Mouse (Mus musculus): ENCODE data around the gene Pde6h. TPM values are rescaled to one million over a fixed set of nuclear protein-coding genes. Genes with fewer than 3 reads are reported as not detected.
A peak's percentile ranks its signal among the peaks of the same experiment; 100 is the strongest.
"Not testable (repeated sequence)": the region's sequence is repeated elsewhere in the genome, so short reads cannot be mapped to it uniquely, and the experiment has no call there.

The Pde6h gene
- polyA plus RNA-seq (2016; fragmentation: Nextera tagmentation; extraction: Ambion mirVana): not detected in 2 replicates

DNA sequence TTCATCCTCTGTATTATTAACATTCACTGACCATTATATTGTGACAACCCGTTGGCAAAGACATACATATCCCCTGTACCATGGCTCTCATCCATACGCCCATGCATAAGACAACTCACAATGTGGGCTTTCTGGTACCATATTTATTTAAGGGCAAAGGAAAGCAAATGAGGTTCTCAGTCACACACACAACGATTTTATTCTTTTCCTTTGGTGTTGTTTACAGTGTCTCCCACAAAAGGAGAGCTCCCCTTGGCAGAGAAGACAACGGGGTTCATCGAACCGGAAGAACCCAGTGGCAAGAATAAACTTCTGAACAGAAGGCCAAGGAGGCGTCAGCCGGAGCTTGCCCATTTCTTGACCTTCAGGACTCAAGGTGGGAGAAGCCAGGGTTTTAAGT lies at the start of gene Pde6h:
TSS of gene Pde6h (plus strand) at position 301 of the 400 bp plus-strand sequence.
- Histone ChIP-seq H3K4me3 (no peak within 1 kb of the TSS), H3K4me1 (peaks cover 5% of the 10 kb centered on the region; the same call in 1 of the 2 replicates), H3K9me3 (no peaks in the 10 kb centered on the region), H3K27me3 (replicated peaks; ENCODE audit: low read depth, poor library complexity, severe bottlenecking) (no peaks in the 10 kb centered on the region), H3K36me3 (replicated peaks) (no peaks in the 10 kb centered on the region), H3K27ac (replicated peaks) (no peak within 1 kb of the TSS)
- no peak for DNase-seq (ENCODE audit: low spot score)
- whole genome bisulfite sequencing: 94% methylated on average over 8 of the region's 8 CpGs

DNA sequence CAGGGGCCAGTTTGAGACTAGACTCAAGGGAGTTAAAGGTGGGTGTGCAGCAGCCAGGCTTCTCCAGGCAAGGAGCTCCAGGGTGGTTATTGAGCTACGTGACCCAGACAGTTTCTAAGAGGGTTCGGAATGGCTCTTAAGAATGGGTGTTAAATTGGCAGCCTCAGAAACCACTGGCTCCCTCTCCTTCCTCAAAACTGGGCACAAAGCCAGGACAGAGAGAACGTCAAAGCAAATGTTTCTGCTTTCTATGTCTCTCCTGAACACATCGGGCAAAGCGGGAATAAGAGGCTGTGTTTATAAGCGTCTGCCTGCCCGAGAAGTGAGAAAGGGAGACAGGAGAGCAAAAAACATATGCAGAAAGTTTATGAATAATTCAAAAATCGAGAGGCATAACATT lies 49.0 kb upstream of the Pde6h start:
- no peak overlapping the region for H3K27ac ChIP-seq (replicated peaks)
- 82% methylated on average over 8 of the region's 8 CpGs for WGBS

DNA sequence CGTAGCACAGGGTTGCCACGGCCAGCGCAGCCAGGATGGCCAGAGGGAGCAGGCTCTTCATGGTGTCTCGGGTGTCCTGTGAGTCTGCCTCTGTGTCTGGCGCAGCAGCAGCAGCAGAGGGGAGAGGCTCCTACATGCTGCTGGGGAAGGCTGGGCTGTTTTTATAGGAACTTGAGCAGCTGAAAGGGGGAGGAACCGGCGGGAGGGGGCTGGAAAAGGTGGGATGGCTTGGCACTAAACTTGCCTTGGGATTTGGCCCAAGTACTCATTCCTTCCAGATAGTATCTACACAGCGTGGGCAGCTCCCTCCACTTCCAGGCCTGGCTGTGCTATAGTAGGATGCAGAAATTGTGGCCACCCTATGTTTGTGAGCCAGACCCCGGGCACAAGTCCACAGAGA lies 48.0 kb upstream of the Pde6h start, which contains the start of gene Mgp:
TSS of gene Mgp (minus strand) at position 154 of the 400 bp plus-strand sequence.
- Histone ChIP-seq H3K27ac (replicated peaks) (peak within 1 kb of the TSS; percentile 51), H3K4me3 (0 out of 2 replicates have a peak within 1 kb of the TSS, but pooled peaks have one; percentile 30), H3K9me3 (no peaks in the 10 kb centered on the region), H3K4me1 (peaks cover 7% of the 10 kb centered on the region), H3K27me3 (replicated peaks; ENCODE audit: low read depth, poor library complexity, severe bottlenecking) (no peaks in the 10 kb centered on the region), H3K36me3 (replicated peaks) (no peaks in the 10 kb centered on the region)
- WGBS: 35% methylated on average over 9 of the region's 9 CpGs
- peak; percentile 55 for DNase-seq (ENCODE audit: low spot score)

More for the DNA sequence above, 49.0 kb upstream of the Pde6h start:
- Histone ChIP-seq H3K9me3 (no peaks in the 10 kb centered on the region), H3K36me3 (replicated peaks) (no peaks in the 10 kb centered on the region), H3K4me3 (no peak overlapping the region), H3K27me3 (replicated peaks; ENCODE audit: low read depth, poor library complexity, severe bottlenecking) (no peaks in the 10 kb centered on the region), H3K4me1 (peaks cover 7% of the 10 kb centered on the region)
- DNase-seq (ENCODE audit: low spot score): no peak

DNA sequence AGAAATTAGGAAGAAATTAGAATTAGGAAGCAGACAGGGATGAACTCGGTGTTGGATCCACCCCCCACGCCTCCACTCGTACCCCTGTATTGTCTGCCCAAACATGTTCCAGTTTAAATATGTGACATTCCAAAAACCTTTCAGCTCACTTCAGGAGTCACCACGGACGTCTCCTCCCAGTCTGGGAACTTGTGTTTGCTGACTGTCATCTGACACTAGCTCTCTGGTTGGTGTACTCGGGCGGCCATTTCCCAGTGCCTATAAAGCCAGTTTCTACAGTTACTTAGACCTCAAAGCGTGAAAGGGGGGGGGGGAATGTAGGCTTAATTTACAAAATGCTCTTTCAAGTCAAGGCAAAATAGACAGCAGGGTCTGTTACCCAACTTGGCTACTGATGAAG lies 42.0 kb upstream of the Pde6h start:
- WGBS: 62% methylated on average over 8 of the region's 8 CpGs
- peak; percentile 18 for DNase-seq (ENCODE audit: low spot score)
- Histone ChIP-seq H3K4me3 (no peak overlapping the region), H3K27me3 (replicated peaks; ENCODE audit: low read depth, poor library complexity, severe bottlenecking) (no peaks in the 10 kb centered on the region), H3K36me3 (replicated peaks) (no peaks in the 10 kb centered on the region), H3K9me3 (no peaks in the 10 kb centered on the region), H3K4me1 (peaks cover 9% of the 10 kb centered on the region; the same call in 1 of the 2 replicates), H3K27ac (replicated peaks) (no peak overlapping the region)

DNA sequence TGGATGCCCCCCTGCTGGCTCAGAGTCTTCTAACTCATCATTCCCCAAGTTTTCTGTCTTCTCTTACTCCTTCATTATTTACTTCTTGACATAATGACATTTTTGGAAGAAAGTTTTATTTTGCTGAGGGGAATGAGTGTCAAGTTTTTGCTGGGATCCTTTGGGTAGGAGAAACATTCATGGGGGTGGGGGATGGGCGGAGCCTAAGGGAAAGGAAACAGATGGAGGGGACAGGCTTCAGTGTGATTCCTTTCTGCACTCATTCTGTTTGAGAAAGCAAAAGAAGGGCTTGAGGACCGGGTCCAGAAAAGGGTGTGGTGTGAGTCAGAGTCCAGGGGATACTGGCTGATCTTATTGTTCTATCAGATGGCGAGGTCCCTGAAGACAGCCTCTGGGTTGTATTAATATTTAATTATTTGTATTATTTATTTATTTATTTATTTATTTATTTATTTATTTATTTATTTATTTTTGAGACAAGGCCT lies 40.2 kb upstream of the Pde6h start:
- H3K36me3 ChIP-seq (replicated peaks): no peaks in the 10 kb centered on the region
- DNase-seq (ENCODE audit: low spot score): no peak
- no peak overlapping the region for H3K4me3 ChIP-seq
- WGBS: 85% methylated on average over 3 of the region's 3 CpGs
- no peak overlapping the region for H3K27ac ChIP-seq (replicated peaks)
- peaks cover 9% of the 10 kb centered on the region; the same call in 1 of the 2 replicates for H3K4me1 ChIP-seq
- no peaks in the 10 kb centered on the region for H3K27me3 ChIP-seq (replicated peaks; ENCODE audit: low read depth, poor library complexity, severe bottlenecking)
- no peaks in the 10 kb centered on the region for H3K9me3 ChIP-seq

DNA sequence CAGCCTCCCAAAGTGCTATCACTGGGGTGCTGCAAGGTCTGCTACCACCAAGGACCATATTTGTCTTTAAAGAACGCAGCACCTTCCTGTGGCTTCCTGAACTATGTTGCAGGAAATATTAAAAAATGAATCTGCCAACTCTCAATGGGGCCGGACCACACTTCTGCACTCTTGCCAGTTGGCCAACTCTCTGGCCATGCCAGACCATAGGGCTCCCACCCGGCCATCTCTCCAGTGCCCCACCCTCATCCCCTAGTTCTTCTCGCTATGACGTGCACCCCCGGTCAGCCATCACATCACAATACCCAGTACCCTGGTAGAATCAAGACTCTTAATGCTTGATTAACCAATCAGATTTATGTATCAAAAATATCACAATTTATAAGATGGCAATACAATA lies 39.7 kb upstream of the Pde6h start:
- Histone ChIP-seq H3K27ac (replicated peaks) (no peak overlapping the region), H3K4me3 (no peak overlapping the region), H3K27me3 (replicated peaks; ENCODE audit: low read depth, poor library complexity, severe bottlenecking) (no peaks in the 10 kb centered on the region), H3K9me3 (no peaks in the 10 kb centered on the region), H3K4me1 (peaks cover 9% of the 10 kb centered on the region; the same call in 1 of the 2 replicates), H3K36me3 (replicated peaks) (no peaks in the 10 kb centered on the region)
- WGBS: 90% methylated on average over 6 of the region's 6 CpGs
- DNase-seq (ENCODE audit: low spot score): no peak

DNA sequence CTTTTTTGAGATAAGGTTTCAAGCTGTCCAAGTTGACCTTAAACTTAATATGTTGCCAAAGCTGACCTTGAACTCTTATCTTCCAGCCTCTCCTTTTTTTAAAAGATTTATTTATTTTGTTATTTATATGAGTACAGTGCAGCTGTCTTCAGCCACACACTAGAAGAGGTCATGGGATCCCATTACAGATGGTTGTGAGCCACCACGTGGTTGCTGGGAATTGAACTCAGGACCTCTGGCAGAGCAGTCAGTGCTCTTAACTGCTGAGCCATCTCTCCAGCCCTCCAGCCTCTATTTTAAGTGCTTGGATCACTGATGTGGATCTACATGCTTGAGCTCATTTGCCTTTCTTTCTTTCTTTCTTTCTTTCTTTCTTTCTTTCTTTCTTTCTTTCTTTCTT lies 38.9 kb upstream of the Pde6h start:
- 54% methylated on average over 1 of the region's 1 CpGs for WGBS
- not testable (repeated sequence) for DNase-seq (ENCODE audit: low spot score); H3K9me3 ChIP-seq

DNA sequence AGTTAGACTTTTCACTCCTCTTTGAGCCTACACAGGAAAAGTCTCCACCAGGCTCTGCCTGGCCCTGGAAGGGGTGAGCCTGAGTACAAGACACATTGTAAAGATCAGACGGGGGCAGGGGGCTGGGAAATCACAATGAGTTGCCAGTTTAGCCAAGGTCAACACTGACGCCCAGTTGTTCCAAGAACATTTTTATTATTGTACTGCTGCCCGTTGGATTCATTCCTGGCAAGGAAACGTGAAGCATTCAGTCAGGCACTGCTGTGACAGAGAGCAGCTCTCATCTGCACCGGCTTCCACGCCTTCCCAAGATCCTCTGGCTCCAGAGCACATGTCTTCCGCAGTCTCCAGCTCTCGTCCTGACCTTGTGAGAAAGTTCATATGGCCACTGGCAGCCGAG lies 35.8 kb upstream of the Pde6h start:
- no peaks in the 10 kb centered on the region for H3K4me1 ChIP-seq
- 79% methylated on average over 9 of the region's 9 CpGs for WGBS

More for the DNA sequence above, 38.9 kb upstream of the Pde6h start:
- H3K4me1 ChIP-seq; H3K4me3 ChIP-seq; H3K27ac ChIP-seq (replicated peaks); H3K36me3 ChIP-seq (replicated peaks); H3K27me3 ChIP-seq (replicated peaks; ENCODE audit: low read depth, poor library complexity, severe bottlenecking): not testable (repeated sequence)

DNA sequence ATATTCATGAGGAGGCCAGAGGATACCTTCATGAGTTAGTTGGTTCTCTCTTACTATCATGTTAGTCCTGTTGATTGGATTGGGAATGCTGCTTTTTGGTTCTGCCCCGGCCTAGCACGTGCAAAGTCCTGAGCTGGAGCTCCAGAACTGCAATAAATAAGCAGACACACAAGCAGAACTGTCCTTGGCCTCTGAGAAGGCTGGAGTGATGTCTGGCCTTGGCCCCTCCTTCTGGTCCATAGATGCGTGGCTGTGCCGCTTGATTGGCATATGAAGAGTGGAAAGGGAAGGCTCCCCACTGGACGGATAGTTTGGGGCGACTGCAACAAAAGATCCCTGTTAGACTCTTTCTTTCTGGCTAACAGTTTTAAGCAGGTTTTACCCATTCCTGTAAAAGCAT lies 34.6 kb upstream of the Pde6h start:
- no peaks in the 10 kb centered on the region for H3K4me1 ChIP-seq
- WGBS: 89% methylated on average over 6 of the region's 6 CpGs
- H3K4me3 ChIP-seq: no peak overlapping the region
- H3K27me3 ChIP-seq (replicated peaks; ENCODE audit: low read depth, poor library complexity, severe bottlenecking): no peaks in the 10 kb centered on the region
- no peak overlapping the region for H3K27ac ChIP-seq (replicated peaks)
- H3K36me3 ChIP-seq (replicated peaks): no peaks in the 10 kb centered on the region
- DNase-seq (ENCODE audit: low spot score): no peak
- H3K9me3 ChIP-seq: no peaks in the 10 kb centered on the region

More for the DNA sequence above, 35.8 kb upstream of the Pde6h start:
- no peak for DNase-seq (ENCODE audit: low spot score)
- Histone ChIP-seq H3K27me3 (replicated peaks; ENCODE audit: low read depth, poor library complexity, severe bottlenecking) (no peaks in the 10 kb centered on the region), H3K9me3 (no peaks in the 10 kb centered on the region), H3K27ac (replicated peaks) (no peak overlapping the region), H3K36me3 (replicated peaks) (no peaks in the 10 kb centered on the region), H3K4me3 (no peak overlapping the region)

DNA sequence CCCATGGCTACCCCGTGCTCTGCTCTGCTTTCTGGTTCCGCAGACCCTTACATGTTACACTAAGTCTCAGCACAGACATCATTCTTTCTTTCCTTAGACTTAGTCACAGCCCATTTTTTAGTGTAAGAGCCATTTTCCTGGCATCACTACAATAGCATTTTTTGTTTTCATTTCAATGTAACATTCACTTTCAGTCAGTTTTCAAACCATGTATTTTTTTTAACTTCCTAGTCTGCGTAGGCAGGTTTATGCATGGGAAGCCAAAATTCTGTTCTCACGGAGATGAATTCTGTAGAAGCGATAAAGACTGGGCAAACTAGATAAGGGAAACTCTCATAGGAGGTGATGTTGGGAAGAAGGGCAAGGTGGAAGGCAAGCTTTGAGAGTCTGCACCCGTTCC lies 34.1 kb upstream of the Pde6h start:
- WGBS: 92% methylated on average over 6 of the region's 6 CpGs

DNA sequence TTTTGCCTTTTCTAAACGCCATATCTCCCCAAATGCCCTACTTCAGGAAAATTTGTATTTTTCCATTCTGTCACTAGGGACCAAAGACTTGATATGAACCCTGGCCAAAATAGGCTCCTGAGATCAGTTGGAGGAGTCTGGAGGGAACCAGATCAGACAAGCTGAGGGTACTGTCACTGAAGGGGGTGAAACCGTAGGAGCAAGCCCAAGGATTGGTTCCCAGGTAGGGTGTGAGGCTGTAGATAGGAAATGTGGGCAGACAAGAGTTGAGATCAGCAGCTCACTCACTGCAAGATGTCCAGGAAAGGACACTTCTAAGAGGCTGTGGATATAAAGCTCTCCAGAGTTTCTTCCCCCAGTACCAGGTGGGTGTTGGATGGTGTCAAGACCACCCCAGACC lies 31.6 kb upstream of the Pde6h start:
- Histone ChIP-seq H3K27me3 (replicated peaks; ENCODE audit: low read depth, poor library complexity, severe bottlenecking) (no peaks in the 10 kb centered on the region), H3K4me1 (peaks cover 4% of the 10 kb centered on the region; the same call in 1 of the 2 replicates), H3K9me3 (no peaks in the 10 kb centered on the region), H3K36me3 (replicated peaks) (no peaks in the 10 kb centered on the region), H3K27ac (replicated peaks) (no peak overlapping the region), H3K4me3 (no peak overlapping the region)
- WGBS: 88% methylated on average over 2 of the region's 2 CpGs
- no peak for DNase-seq (ENCODE audit: low spot score)

More for the DNA sequence above, 34.1 kb upstream of the Pde6h start:
- no peak for DNase-seq (ENCODE audit: low spot score)
- H3K36me3 ChIP-seq (replicated peaks): no peaks in the 10 kb centered on the region
- H3K27ac ChIP-seq (replicated peaks): no peak overlapping the region
- no peak overlapping the region for H3K4me3 ChIP-seq
- H3K4me1 ChIP-seq: peaks cover 2% of the 10 kb centered on the region; the same call in 1 of the 2 replicates
- H3K27me3 ChIP-seq (replicated peaks; ENCODE audit: low read depth, poor library complexity, severe bottlenecking): no peaks in the 10 kb centered on the region
- no peaks in the 10 kb centered on the region for H3K9me3 ChIP-seq

DNA sequence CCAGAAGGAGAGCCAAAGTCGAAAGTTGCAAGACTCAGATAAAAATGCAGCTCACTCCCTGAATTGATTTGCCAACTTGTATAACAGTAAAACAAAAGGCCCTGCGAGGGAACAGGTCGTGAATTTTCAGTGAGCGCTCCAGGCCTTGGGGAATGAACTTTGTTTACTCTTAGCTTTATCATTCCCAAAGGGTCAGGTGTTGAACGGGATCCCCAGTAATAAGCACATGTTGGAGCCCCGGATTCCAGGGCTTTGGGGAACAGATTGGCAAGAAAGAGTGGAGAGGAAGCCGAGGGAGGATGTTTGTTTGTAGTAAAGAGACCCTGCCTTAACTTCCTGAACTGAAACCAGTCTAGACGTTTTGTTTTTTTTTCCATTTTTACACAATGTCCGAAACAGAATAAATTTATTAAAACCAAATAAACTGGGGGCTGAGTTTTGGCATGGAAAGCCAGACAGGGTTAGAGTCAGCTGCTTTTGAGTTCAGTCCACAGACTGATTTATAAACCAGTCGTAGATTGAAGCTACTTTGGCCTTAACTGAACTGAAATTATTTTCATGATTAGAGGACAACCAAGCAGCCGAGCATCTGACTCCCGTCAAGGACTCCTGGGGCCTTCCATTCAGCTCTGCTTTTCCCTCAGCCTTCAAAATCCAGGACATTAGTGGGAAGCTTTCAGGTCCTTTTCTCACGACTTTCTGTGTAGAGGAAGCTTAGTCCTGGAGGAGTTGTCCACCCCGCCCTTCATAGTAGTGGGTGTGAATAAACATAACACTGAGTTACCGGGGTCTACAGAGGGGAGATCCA lies 28.9 kb upstream of the Pde6h start:
- no peaks in the 10 kb centered on the region for H3K36me3 ChIP-seq (replicated peaks)
- H3K4me3 ChIP-seq: no peak overlapping the region
- H3K4me1 ChIP-seq: peaks cover 4% of the 10 kb centered on the region; the same call in 1 of the 2 replicates
- no peak overlapping the region for H3K27ac ChIP-seq (replicated peaks)
- H3K27me3 ChIP-seq (replicated peaks; ENCODE audit: low read depth, poor library complexity, severe bottlenecking): no peaks in the 10 kb centered on the region
- DNase-seq (ENCODE audit: low spot score): no peak
- H3K9me3 ChIP-seq: no peaks in the 10 kb centered on the region
- 60% methylated on average over 15 of the region's 15 CpGs for WGBS

DNA sequence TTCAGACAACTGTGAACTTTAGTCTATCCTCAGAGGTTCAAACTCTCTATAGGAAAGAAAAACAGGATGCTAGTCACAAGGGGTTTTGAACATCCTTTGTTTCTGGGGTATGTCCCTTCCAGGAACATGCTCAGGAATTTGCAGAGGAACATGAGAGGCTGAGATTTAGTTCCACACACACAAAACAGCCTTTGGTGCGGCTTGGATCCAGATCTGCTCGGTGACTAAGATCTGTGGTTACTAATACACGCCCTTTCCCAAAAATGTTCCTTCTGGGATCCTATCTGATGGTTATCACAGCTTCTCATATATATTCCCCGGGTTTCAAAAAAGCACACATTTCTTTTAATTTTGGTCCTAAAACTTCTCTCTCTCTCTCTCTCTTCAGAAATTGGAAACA lies 25.8 kb upstream of the Pde6h start:
- H3K36me3 ChIP-seq (replicated peaks): no peaks in the 10 kb centered on the region
- H3K27ac ChIP-seq (replicated peaks): no peak overlapping the region
- peaks cover 4% of the 10 kb centered on the region; the same call in 1 of the 2 replicates for H3K4me1 ChIP-seq
- no peaks in the 10 kb centered on the region for H3K27me3 ChIP-seq (replicated peaks; ENCODE audit: low read depth, poor library complexity, severe bottlenecking)
- DNase-seq (ENCODE audit: low spot score): no peak
- H3K4me3 ChIP-seq: no peak overlapping the region
- H3K9me3 ChIP-seq: no peaks in the 10 kb centered on the region
- 78% methylated on average over 4 of the region's 4 CpGs for WGBS
